Mouse (Mus musculus): ENCODE measurements around the gene Tfip11.

Tfip11 gene

GRCm38 (mm10) chr5:112360077-112360476, 33.9 kb downstream of the Tfip11 start:
- DNase-seq (ENCODE audit: low spot score), result no peak

- no peak for DNase-seq (ENCODE audit: low spot score)
Observed at GRCm38 (mm10) chr5:112364184-112364797, 38.1 kb downstream of the Tfip11 start.

GRCm38 (mm10) chr5:112366879-112367278, 40.7 kb downstream of the Tfip11 start:
- no peak for DNase-seq (ENCODE audit: low spot score)

GRCm38 (mm10) chr5:112367338-112367737, 41.2 kb downstream of the Tfip11 start:
- DNase-seq (ENCODE audit: low spot score), result no peak

- DNase-seq (ENCODE audit: low spot score), result no peak
Observed at GRCm38 (mm10) chr5:112367929-112368328, 41.8 kb downstream of the Tfip11 start.

GRCm38 (mm10) chr5:112368666-112369065, 42.5 kb downstream of the Tfip11 start:
- no peak for DNase-seq (ENCODE audit: low spot score)

GRCm38 (mm10) chr5:112369326-112369725, 43.2 kb downstream of the Tfip11 start:
- DNase-seq (ENCODE audit: low spot score), result no peak

GRCm38 (mm10) chr5:112370236-112370813, 44.2 kb downstream of the Tfip11 start:
- DNase-seq (ENCODE audit: low spot score), result no peak

GRCm38 (mm10) chr5:112371933-112372332, 45.8 kb downstream of the Tfip11 start:
- no peak for DNase-seq (ENCODE audit: low spot score)

GRCm38 (mm10) chr5:112376111-112376510, 50.0 kb downstream of the Tfip11 start:
- no peak for DNase-seq (ENCODE audit: low spot score)

- no peak for DNase-seq (ENCODE audit: low spot score)
Observed at GRCm38 (mm10) chr5:112377380-112377779, 51.2 kb downstream of the Tfip11 start.

- no peak for DNase-seq (ENCODE audit: low spot score)
Observed at GRCm38 (mm10) chr5:112378716-112379115, 52.6 kb downstream of the Tfip11 start.

GRCm38 (mm10) chr5:112381154-112381553, 55.0 kb downstream of the Tfip11 start:
- DNase-seq (ENCODE audit: low spot score), result no peak

GRCm38 (mm10) chr5:112382042-112382441, 55.9 kb downstream of the Tfip11 start:
- no peak for DNase-seq (ENCODE audit: low spot score)

- no peak for DNase-seq (ENCODE audit: low spot score)
Observed at GRCm38 (mm10) chr5:112382641-112383330, 56.6 kb downstream of the Tfip11 start.

- no peak for DNase-seq (ENCODE audit: low spot score)
Observed at GRCm38 (mm10) chr5:112384805-112385472, 58.8 kb downstream of the Tfip11 start.

- no peak for DNase-seq (ENCODE audit: low spot score)
Observed at GRCm38 (mm10) chr5:112385973-112386372, 59.8 kb downstream of the Tfip11 start.
